Mouse (Mus musculus): ENCODE results near the gene Gm13695.
A peak's percentile ranks its signal among the peaks of the same experiment; 100 is the strongest.
"Not testable (repeated sequence)": the region's sequence is repeated elsewhere in the genome, so short reads cannot be mapped to it uniquely, and the experiment has no call there.

Gm13695 gene

DNA sequence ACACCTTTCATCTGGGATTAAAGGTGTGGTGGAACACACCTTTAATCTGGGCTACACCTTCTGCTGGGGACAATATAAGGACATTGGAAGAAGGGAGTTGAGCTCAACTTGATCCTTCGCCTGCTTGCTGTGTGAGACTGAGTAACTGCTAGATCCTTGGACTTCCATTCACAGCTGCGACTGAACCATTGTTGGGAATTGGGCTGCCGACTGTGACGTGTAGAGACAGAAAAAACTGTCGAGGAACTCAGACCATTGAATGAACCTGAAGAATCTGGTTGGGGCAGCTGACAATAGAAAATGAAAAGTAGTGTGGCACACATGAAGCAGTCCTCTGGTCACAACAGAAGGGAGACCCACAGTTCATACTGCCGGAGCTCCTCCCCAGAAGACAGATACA, at the start of gene Gm13695:
Gene Gm13695 (plus strand): TSS at position 301 of the 400 bp plus-strand sequence.
- not testable (repeated sequence) for DNase-seq (ENCODE audit: low spot score in 2 of 2)

DNA sequence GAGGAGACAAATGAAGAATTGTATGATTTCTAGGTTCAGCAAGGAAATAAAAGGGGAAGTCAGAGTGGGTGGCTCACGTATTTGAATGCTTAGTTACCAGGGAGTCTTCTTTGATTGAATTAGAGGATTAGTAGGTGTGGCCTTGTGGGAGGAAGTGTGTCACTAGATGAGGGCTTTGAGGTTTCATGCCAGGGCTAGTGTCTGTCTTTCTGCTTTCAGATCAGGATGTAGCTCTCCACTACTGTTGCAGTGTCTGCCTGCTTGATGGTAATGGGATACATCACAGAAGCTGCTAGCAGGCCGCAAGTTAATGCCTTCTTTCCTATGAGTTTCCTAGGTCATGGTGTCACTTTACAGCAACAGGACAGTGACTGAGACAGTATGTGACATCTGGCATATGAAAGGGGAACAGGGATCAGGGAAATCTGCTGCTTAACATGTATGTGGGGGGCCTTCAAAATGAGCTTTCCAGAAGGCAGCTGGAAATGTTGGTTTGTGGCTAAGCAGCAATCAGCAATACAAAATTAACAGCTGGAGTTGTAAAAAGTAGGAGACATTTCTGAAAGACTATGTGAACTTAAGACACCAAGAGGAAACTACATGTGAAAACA, 37.5 kb upstream of the Gm13695 start:
- no peak for DNase-seq (ENCODE audit: low spot score in 2 of 2)

DNA sequence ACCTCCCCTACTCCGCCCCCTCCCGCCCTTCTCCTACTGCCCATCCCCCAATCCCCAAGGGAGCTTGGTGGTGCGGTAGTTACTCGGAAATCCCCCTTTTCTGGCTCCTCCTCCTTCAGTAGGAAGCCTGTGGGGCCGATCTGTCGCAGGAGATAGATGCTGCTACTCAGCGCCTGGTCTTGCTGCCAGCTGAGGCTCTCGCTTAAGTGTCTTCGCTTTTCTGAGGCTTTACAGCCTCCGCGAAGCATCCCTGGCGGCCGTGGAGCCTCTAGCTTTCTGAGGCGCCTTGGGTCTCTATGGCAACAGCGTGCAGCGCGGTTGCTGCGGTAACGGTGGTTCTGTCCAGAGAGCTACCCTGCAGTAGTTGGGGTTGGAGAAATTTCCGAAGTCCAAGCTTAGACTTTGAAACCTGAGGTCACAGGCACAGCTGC, 26.2 kb upstream of the Gm13695 start, which contains the start of gene Zswim2:
Gene Zswim2 (minus strand): TSS at position 298 of the 431 bp plus-strand sequence.
- DNase-seq (ENCODE audit: low spot score in 2 of 2), result no peak

DNA sequence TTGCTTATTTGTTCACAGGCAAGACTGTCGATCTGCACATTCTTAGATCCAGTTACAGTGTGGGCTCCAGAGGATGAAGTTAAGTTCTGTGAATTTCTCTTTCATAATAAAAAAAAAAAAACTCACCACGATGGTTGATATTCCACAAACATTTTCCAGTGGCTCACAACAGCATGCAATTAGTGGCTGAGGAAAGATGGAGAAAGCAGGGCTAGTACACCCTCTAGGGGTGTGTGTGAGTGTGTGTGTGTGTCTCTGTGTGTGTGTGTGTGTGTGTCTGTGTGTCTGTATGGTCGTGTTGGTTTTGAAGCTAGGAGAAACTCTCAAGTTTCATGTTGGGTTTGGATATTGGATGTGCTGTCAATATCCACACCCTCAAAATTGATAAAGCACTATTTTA, 25.7 kb upstream of the Gm13695 start:
- DNase-seq (ENCODE audit: low spot score in 2 of 2), result no peak

DNA sequence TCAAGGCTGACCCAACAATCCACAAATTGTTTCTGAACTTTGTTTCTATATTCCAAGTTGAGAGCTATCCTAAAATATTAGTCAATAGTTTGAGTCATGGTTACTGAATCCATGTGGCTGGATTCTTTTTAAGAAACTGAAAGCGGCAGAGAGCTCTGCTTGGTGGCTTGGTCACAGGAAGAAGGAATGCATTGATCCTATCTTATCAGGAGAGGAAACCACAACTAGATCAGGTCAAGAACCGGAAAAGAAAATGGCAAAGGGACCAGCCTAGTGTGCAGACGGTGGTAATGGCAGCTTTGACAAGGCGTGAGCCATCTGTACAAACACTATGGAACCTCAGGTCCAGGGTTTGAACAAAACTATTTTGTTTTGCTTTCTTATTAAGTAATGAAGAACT, 25.3 kb upstream of the Gm13695 start:
- no peak for DNase-seq (ENCODE audit: low spot score in 2 of 2)

DNA sequence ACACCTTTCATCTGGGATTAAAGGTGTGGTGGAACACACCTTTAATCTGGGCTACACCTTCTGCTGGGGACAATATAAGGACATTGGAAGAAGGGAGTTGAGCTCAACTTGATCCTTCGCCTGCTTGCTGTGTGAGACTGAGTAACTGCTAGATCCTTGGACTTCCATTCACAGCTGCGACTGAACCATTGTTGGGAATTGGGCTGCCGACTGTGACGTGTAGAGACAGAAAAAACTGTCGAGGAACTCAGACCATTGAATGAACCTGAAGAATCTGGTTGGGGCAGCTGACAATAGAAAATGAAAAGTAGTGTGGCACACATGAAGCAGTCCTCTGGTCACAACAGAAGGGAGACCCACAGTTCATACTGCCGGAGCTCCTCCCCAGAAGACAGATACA, 11.7 kb upstream of the Gm13695 start, which contains the start of gene Gm13698:
Gene Gm13698 (plus strand): TSS at position 301 of the 400 bp plus-strand sequence.
- DNase-seq (ENCODE audit: low spot score in 2 of 2), result not testable (repeated sequence)

DNA sequence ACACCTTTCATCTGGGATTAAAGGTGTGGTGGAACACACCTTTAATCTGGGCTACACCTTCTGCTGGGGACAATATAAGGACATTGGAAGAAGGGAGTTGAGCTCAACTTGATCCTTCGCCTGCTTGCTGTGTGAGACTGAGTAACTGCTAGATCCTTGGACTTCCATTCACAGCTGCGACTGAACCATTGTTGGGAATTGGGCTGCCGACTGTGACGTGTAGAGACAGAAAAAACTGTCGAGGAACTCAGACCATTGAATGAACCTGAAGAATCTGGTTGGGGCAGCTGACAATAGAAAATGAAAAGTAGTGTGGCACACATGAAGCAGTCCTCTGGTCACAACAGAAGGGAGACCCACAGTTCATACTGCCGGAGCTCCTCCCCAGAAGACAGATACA, 5.9 kb upstream of the Gm13695 start, which contains the start of gene Gm13693:
Gene Gm13693 (plus strand): TSS at position 301 of the 400 bp plus-strand sequence.
- not testable (repeated sequence) for DNase-seq (ENCODE audit: low spot score in 2 of 2)

DNA sequence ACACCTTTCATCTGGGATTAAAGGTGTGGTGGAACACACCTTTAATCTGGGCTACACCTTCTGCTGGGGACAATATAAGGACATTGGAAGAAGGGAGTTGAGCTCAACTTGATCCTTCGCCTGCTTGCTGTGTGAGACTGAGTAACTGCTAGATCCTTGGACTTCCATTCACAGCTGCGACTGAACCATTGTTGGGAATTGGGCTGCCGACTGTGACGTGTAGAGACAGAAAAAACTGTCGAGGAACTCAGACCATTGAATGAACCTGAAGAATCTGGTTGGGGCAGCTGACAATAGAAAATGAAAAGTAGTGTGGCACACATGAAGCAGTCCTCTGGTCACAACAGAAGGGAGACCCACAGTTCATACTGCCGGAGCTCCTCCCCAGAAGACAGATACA, 5.7 kb downstream of the Gm13695 start, which contains the start of gene Gm13696:
Gene Gm13696 (plus strand): TSS at position 301 of the 400 bp plus-strand sequence.
- not testable (repeated sequence) for DNase-seq (ENCODE audit: low spot score in 2 of 2)

DNA sequence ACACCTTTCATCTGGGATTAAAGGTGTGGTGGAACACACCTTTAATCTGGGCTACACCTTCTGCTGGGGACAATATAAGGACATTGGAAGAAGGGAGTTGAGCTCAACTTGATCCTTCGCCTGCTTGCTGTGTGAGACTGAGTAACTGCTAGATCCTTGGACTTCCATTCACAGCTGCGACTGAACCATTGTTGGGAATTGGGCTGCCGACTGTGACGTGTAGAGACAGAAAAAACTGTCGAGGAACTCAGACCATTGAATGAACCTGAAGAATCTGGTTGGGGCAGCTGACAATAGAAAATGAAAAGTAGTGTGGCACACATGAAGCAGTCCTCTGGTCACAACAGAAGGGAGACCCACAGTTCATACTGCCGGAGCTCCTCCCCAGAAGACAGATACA, 11.5 kb downstream of the Gm13695 start, which contains the start of gene Gm13694:
Gene Gm13694 (plus strand): TSS at position 301 of the 400 bp plus-strand sequence.
- not testable (repeated sequence) for DNase-seq (ENCODE audit: low spot score in 2 of 2)

DNA sequence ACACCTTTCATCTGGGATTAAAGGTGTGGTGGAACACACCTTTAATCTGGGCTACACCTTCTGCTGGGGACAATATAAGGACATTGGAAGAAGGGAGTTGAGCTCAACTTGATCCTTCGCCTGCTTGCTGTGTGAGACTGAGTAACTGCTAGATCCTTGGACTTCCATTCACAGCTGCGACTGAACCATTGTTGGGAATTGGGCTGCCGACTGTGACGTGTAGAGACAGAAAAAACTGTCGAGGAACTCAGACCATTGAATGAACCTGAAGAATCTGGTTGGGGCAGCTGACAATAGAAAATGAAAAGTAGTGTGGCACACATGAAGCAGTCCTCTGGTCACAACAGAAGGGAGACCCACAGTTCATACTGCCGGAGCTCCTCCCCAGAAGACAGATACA, 17.3 kb downstream of the Gm13695 start, which contains the start of gene Gm13697:
Gene Gm13697 (plus strand): TSS at position 301 of the 400 bp plus-strand sequence.
- not testable (repeated sequence) for DNase-seq (ENCODE audit: low spot score in 2 of 2)

DNA sequence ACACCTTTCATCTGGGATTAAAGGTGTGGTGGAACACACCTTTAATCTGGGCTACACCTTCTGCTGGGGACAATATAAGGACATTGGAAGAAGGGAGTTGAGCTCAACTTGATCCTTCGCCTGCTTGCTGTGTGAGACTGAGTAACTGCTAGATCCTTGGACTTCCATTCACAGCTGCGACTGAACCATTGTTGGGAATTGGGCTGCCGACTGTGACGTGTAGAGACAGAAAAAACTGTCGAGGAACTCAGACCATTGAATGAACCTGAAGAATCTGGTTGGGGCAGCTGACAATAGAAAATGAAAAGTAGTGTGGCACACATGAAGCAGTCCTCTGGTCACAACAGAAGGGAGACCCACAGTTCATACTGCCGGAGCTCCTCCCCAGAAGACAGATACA, 23.1 kb downstream of the Gm13695 start, which contains the start of gene Gm13691:
Gene Gm13691 (plus strand): TSS at position 301 of the 400 bp plus-strand sequence.
- DNase-seq (ENCODE audit: low spot score in 2 of 2), result not testable (repeated sequence)

DNA sequence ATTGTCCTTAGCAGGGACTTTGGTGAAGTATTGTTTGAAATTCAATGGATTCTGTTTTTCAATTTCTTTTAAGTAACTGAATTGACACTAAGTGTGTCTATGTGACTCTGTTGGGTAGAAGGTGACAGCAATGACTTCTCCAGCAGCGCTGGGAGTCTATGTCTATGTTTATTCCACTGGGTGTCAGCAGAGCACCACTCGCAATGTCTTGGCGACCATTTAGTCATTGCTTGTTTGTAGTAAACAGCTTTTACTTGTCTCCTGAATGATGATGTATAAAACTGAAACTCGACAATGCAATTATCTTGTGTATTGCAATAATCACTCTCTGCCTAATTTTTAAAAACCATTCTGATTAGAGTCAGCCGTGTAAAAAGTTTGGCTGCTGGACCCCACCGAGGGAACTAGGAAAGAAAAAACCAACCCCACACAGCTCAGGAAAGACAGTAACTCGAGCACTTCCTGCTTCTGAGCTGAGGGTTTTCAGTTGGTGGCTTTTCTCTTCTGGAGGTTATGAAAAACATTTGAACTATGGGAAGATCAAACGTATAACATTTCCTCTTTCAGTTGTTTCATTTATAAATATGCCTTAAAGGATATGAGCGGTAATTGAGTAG, 26.6 kb downstream of the Gm13695 start:
- peak; percentile 25 to 53 for DNase-seq (ENCODE audit: low spot score in 2 of 2)

DNA sequence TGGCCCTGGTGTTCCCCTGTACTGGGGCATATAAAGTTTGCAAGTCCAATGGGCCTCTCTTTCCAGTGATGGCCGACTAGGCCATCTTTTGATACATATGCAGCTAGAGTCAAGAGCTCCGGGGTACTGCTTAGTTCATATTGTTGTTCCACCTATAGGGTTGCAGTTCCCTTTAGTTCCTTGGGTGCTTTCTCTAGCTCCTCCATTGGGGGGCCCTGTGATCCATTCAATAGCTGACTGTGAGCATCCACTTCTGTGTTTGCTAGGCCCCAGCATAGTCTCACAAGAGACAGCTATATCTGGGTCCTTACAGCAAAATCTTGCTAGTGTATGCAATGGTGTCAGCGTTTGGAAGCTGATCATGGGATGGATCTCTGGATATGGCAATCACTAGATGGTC, 27.4 kb downstream of the Gm13695 start:
- not testable (repeated sequence) for DNase-seq (ENCODE audit: low spot score in 2 of 2)

DNA sequence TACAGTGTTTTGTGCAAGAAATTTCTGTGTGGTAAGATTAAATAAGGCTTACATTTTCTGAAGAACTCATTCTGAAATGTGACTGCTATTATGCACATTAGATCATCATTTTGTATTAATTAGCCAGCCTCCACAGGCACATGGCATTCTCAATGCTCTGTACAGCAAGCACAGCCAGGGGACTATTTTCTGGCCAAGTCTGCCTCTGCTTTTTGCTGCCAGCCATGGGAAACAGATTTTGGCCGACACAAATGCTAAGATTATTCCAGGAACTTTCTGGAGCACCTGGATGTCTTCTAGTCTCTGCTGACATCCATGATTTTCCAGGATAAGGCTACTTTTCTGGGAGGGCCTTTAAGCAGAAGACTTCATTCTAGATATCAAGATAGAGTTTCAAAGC, 41.8 kb downstream of the Gm13695 start:
- no peak for DNase-seq (ENCODE audit: low spot score in 2 of 2)

DNA sequence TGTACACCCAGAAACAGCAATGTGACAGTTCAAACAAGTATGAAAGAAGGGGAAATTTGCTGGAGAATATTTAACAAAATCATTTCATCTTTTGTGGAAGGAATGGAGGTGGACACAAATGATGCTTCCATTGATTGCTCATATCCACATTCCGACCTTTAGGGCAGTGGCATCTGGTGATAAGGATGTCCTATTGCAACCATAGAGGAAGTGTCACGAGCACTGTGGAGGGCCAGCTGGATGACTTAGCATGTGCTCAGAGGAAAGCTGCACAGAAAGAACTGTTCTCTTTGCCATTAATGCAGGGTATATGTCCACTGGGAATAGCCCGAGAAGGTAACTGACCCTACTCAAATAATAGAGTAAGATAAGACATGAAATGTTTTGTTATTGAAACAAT, 42.7 kb downstream of the Gm13695 start:
- DNase-seq (ENCODE audit: low spot score in 2 of 2), result no peak

DNA sequence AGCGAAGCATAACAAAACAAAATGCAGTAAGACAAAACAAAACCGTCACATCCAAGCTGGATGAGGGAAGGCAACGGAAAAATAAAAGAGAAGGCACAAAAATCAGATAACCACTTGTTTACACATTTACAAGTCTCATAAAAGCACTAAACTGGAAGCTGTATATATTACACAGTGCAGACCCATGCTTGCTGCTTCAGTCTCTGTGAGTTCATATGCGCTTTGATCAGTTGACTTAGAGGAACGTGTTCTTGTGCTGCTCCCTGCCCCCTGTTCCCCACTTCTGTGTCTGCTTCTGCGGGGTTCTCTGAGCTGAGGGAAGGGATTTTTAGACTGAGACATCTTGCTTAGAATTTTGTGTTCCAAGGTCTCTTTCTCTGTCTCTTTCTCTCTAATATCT, 47.5 kb downstream of the Gm13695 start:
- no peak for DNase-seq (ENCODE audit: low spot score in 2 of 2)

DNA sequence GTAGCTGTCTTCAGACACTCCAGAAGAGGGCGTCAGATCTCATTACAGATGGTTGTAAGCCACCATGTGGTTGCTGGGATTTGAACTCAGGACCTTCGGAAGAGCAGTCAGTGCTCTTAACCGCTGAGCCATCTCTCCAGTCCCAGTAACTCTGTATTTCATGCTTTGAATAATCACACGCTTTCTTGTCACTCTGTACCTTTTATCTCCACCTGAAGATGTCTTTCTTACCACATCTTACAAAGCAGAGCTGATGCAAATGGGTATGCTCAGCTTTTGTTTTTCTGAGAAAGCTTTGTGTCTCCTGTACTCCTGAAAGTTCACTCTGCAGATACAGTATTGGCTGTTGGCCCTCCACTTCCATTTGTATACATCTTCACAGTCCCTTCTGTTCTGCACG, 49.2 kb downstream of the Gm13695 start:
- DNase-seq (ENCODE audit: low spot score in 2 of 2), result not testable (repeated sequence)

DNA sequence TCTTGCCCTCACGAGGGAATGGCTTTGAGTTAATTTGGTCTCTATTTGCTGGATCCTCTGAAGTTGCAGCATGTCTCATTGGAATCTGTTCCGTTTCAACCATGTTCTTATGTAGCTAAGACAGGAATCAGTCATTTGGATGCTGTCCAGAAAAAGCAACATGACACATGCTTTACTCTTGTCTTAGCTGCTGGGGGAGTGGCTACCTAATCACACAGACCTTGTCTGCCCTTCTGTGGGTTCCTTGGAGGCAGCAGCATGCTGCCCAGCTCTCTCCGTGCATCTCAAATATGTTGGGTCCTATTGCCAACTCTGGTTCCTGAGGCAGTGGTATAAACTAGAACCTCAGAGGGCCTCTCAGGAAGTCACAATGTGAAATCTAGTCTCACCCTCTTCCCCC, 51.2 kb downstream of the Gm13695 start:
- no peak for DNase-seq (ENCODE audit: low spot score in 2 of 2)

Measured in heart, adult 9 months (tissue).